Mouse (Mus musculus) neutrophil, adult 65 days (primary cell): ENCODE results near the gene Osbpl3. TPM values are rescaled to one million over a fixed set of nuclear protein-coding genes. Genes with fewer than 3 reads are reported as not detected.

Experiments
- total RNA-seq: library from RNA; stranded (reverse); gene quantifications from 2 replicates; pipeline ENCODE4 v1.2.4, GENCODE M21; 2023

The Osbpl3 gene
- 5.7 and 7.7 TPM in 2 replicates for total RNA-seq

DNA sequence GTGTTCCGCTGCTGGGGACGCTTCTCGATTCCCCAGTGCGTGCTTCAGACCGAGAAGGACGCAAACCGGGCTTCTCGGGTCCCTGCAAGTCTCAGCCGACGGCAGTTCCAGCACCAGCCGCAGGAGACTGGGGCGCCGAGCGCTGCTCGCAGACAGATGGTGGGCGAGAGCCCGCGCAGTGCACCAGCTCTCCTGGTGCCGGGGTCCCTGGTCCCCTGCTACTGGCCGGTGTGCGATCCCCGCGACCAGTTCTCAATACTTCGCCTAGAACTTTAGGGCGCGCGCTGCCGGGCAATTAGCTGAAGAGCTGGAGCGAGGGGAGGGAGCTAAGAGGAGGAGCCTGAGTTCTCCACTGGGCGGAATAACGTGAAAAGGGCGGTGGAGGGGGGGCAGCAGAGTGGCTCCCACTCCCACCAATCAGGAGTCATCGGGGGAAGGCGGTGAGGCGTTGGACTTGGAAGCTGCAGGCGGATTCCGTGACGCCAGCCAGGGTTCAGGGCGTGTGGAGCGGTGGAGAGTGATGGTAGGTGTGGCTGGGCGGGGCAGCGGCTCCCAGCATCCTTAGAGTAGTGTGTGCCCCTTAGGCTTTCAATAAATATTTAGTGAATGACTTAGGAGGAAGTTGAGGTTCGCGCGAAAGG lies at the start of gene Osbpl3:
Osbpl3 (minus strand) TSS at position 373 of the 641 bp plus-strand sequence.

DNA sequence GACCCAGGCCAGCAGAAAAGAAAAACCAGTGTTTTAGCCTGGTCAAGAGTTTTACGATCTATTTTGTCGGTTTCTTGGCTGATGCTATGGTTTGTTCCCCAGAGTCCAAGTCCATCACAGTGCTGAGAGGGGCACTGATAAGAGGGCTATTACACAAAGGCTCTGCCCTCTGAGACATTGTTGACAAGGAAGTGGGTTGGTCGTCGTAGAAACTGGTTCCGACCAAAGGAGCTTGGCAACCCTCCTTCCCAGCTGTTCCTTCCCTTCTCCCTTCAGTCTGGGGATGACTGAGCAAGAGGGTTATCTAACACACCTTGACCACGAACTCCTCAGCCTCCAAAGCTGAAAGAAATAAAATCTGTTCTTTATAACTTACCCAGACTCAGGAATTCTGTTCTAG lies 192.3 kb downstream of the Osbpl3 start, which contains the start of gene Gsdme:
Gsdme (minus strand) TSS at position 193 of the 400 bp plus-strand sequence.

Other genes starting within 250 kb of the Osbpl3 start
- gene Gsdme, start 192.3 kb downstream of the Osbpl3 start, total RNA-seq, result 88.1 and 104 TPM in 2 replicates
- gene Cycs, start 110.3 kb upstream of the Osbpl3 start, total RNA-seq, result 11.6 and 14.3 TPM in 2 replicates
- gene 4921507P07Rik, start 140.4 kb upstream of the Osbpl3 start, total RNA-seq, result 0.59 and 0.63 TPM in 2 replicates
- gene Npvf, start 198.2 kb upstream of the Osbpl3 start, total RNA-seq, result not detected in 2 replicates